Mouse (Mus musculus) liver, embryonic 14.5 days (tissue): Measurements from ENCODE around the gene Tra2b.

ENCODE experiments used
- CTCF ChIP-seq: IDR thresholded peaks from 2 replicates; pipeline ENCODE4 v1.5.1; 2016; ENCODE audit warnings: antibody characterized with exemption, low read depth, control low read depth
- EP300 ChIP-seq: IDR thresholded peaks from 2 replicates; pipeline ENCODE4 v1.6.1; 2016; ENCODE audit warnings: antibody characterized with exemption, low read depth

DNA sequence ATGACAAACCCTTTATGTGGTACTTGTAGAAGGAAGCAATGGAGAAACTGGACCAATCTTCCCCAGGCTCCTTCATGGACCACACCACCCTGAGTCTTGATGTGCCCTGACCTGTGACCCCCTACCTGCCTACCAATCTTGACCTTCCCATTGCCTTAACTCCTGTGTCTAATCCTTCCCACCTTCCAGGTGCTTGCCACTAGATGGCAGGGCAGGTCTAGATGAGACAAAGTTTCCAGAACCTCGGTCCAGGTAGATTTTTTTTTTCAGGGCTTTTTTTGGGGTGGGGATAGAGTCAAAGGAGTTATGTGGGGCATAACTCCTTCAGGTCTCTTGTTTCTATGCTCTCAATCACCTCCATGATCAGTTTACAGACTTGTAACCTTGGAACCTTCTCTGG, 44.8 kb upstream of the Tra2b start:
- TF ChIP-seq EP300 (no peak), CTCF (peak; percentile 65)
